Mouse (Mus musculus) embryonic facial prominence, embryonic 13.5 days (tissue): ENCODE measurements around the gene Enox1. TPM values are rescaled to one million over a fixed set of nuclear protein-coding genes. Genes with fewer than 3 reads are reported as not detected.

Experiments used
- ATAC-seq: fragments of 200-750 bp; cut with Nextera tagmentation; 2 replicates; pipeline ENCODE4 v1.8.0; 2017; ENCODE audit warnings: low read depth; ENCODE audit not compliant: insufficient number of reproducible peaks, insufficient read depth, low FRiP score, low TSS enrichment
- H3K27ac ChIP-seq: fragments of 300-500 bp; sonication (generic); 2 replicates; pipeline ENCODE4 v1.5.1; 2015; ENCODE audit warnings: moderate library complexity, mild to moderate bottlenecking, inconsistent platforms
- H3K27me3 ChIP-seq: fragments of 300-500 bp; sonication (generic); 2 replicates; pipeline ENCODE4 v1.6.1; 2015; ENCODE audit warnings: mild to moderate bottlenecking, inconsistent platforms
- H3K36me3 ChIP-seq: fragments of 300-500 bp; sonication (generic); 2 replicates; pipeline ENCODE4 v1.6.1; 2015; ENCODE audit warnings: mild to moderate bottlenecking, inconsistent platforms
- H3K4me1 ChIP-seq: fragments of 300-500 bp; sonication (generic); 2 replicates; pipeline ENCODE4 v1.6.1; 2015; ENCODE audit warnings: inconsistent platforms
- H3K4me2 ChIP-seq: fragments of 300-500 bp; sonication (generic); 2 replicates; pipeline ENCODE4 v1.6.1; 2015; ENCODE audit warnings: moderate library complexity, mild to moderate bottlenecking, inconsistent platforms
- H3K4me3 ChIP-seq: fragments of 300-500 bp; sonication (generic); 2 replicates; pipeline ENCODE4 v1.5.1; 2015; ENCODE audit warnings: mild to moderate bottlenecking, inconsistent platforms
- H3K9ac ChIP-seq: fragments of 300-500 bp; sonication (generic); 2 replicates; pipeline ENCODE4 v1.6.1; 2015; ENCODE audit warnings: mild to moderate bottlenecking, inconsistent platforms
- H3K9me3 ChIP-seq: fragments of 300-500 bp; sonication (generic); 2 replicates; pipeline ENCODE4 v1.6.1; 2016; ENCODE audit warnings: inconsistent platforms
- WGBS: fragments of 180-500 bp; shearing (Covaris S2); methylation state at CpG from one replicate; pipeline ENCODE4 v1.1.7; 2015; ENCODE audit warnings: mixed read lengths; 5-methylcytosine and 5-hydroxymethylcytosine counted together
- polyA plus RNA-seq: library from polyadenylated mRNA; unstranded; fragments of >200 nt; fragmentation: Nextera tagmentation; extraction: Ambion mirVana; gene quantifications from 2 replicates; pipeline ENCODE4 v1.2.1, GENCODE M21; 2015

Enox1 gene
- polyA plus RNA-seq, 1 experiment from 2014 or later: 19.6 TPM

GRCm38 (mm10) chr14:77615201-77615600, 458.6 kb downstream of the Enox1 start:
- H3K9ac ChIP-seq: no peak overlapping the region
- H3K4me3 ChIP-seq: no peak overlapping the region
- 91% methylated on average over 16 of the region's 16 CpGs for whole genome bisulfite sequencing
- no peaks in the 10 kb centered on the region for H3K9me3 ChIP-seq
- H3K4me2 ChIP-seq: no peak overlapping the region
- 0 out of 2 replicates have a peak, but pooled peaks cover 3% of the 10 kb centered on the region for H3K36me3 ChIP-seq
- no peak overlapping the region for H3K27ac ChIP-seq
- peaks cover 21% of the 10 kb centered on the region for H3K4me1 ChIP-seq
- H3K27me3 ChIP-seq: no peaks in the 10 kb centered on the region
- no peak for ATAC-seq

- H3K9me3 ChIP-seq: no peaks in the 10 kb centered on the region
- H3K9ac ChIP-seq: 0 out of 2 replicates have a peak overlapping the region, but pooled peaks have one; percentile 21
Measured at GRCm38 (mm10) chr14:77617250-77617649, 460.7 kb downstream of the Enox1 start.

GRCm38 (mm10) chr14:77618131-77618805, 461.7 kb downstream of the Enox1 start:
- Histone ChIP-seq H3K27me3 (no peaks in the 10 kb centered on the region), H3K4me1 (peaks cover 28% of the 10 kb centered on the region), H3K4me2 (no peak overlapping the region), H3K4me3 (no peak overlapping the region), H3K27ac (no peak overlapping the region), H3K9me3 (no peaks in the 10 kb centered on the region), H3K9ac (no peak overlapping the region), H3K36me3 (0 out of 2 replicates have a peak, but pooled peaks cover 3% of the 10 kb centered on the region)
- 65% methylated on average over 13 of the region's 13 CpGs for WGBS
- ATAC-seq: no peak

More at GRCm38 (mm10) chr14:77617250-77617649, 460.7 kb downstream of the Enox1 start:
- no peak overlapping the region for H3K4me2 ChIP-seq
- ATAC-seq: no peak
- WGBS: 24% methylated on average over 6 of the region's 6 CpGs
- H3K4me1 ChIP-seq: peaks cover 28% of the 10 kb centered on the region
- no peaks in the 10 kb centered on the region for H3K27me3 ChIP-seq
- H3K36me3 ChIP-seq: 0 out of 2 replicates have a peak, but pooled peaks cover 3% of the 10 kb centered on the region
- H3K27ac ChIP-seq: no peak overlapping the region
- no peak overlapping the region for H3K4me3 ChIP-seq

- no peak overlapping the region for H3K27ac ChIP-seq
- no peak overlapping the region for H3K4me2 ChIP-seq
- H3K9ac ChIP-seq: no peak overlapping the region
- H3K27me3 ChIP-seq: no peaks in the 10 kb centered on the region
- peaks cover 24% of the 10 kb centered on the region for H3K4me1 ChIP-seq
- H3K4me3 ChIP-seq: no peak overlapping the region
- 60% methylated on average over 4 of the region's 4 CpGs for WGBS
- ATAC-seq: no peak
- H3K9me3 ChIP-seq: no peaks in the 10 kb centered on the region
- no peaks in the 10 kb centered on the region for H3K36me3 ChIP-seq
Measured at GRCm38 (mm10) chr14:77621473-77622264, 465.1 kb downstream of the Enox1 start.

- H3K9ac ChIP-seq: no peak overlapping the region
- no peak overlapping the region for H3K4me2 ChIP-seq
Measured at GRCm38 (mm10) chr14:77626557-77627507, 470.3 kb downstream of the Enox1 start.

GRCm38 (mm10) chr14:77632466-77633171, 476.1 kb downstream of the Enox1 start:
- 80% methylated on average over 10 of the region's 10 CpGs for WGBS
- Histone ChIP-seq H3K4me1 (peaks cover 54% of the 10 kb centered on the region), H3K9ac (no peak overlapping the region), H3K4me2 (no peak overlapping the region), H3K36me3 (no peaks in the 10 kb centered on the region), H3K27me3 (peaks cover 5% of the 10 kb centered on the region; the same call in 1 of the 2 replicates), H3K9me3 (no peaks in the 10 kb centered on the region), H3K27ac (peak overlapping the region; percentile 52), H3K4me3 (no peak overlapping the region)
- no peak for ATAC-seq

More at GRCm38 (mm10) chr14:77626557-77627507, 470.3 kb downstream of the Enox1 start:
- Histone ChIP-seq H3K4me1 (peaks cover 18% of the 10 kb centered on the region), H3K27ac (no peak overlapping the region), H3K36me3 (no peaks in the 10 kb centered on the region), H3K9me3 (no peaks in the 10 kb centered on the region), H3K4me3 (no peak overlapping the region), H3K27me3 (peaks cover 4% of the 10 kb centered on the region; the same call in 1 of the 2 replicates)
- no peak for ATAC-seq
- WGBS: 55% methylated on average over 12 of the region's 12 CpGs

GRCm38 (mm10) chr14:77633172-77633542, 476.6 kb downstream of the Enox1 start:
- no peak overlapping the region for H3K9ac ChIP-seq
- H3K4me3 ChIP-seq: no peak overlapping the region
- no peaks in the 10 kb centered on the region for H3K9me3 ChIP-seq
- peak overlapping the region; percentile 52 for H3K27ac ChIP-seq
- WGBS: 37% methylated on average over 2 of the region's 2 CpGs
- peaks cover 5% of the 10 kb centered on the region; the same call in 1 of the 2 replicates for H3K27me3 ChIP-seq
- no peaks in the 10 kb centered on the region for H3K36me3 ChIP-seq
- H3K4me2 ChIP-seq: no peak overlapping the region
- no peak for ATAC-seq
- H3K4me1 ChIP-seq: peaks cover 54% of the 10 kb centered on the region

GRCm38 (mm10) chr14:77636931-77637330, 480.4 kb downstream of the Enox1 start:
- H3K27ac ChIP-seq: no peak overlapping the region
- no peaks in the 10 kb centered on the region for H3K36me3 ChIP-seq
- H3K9me3 ChIP-seq: no peaks in the 10 kb centered on the region
- H3K4me2 ChIP-seq: no peak overlapping the region
- H3K4me1 ChIP-seq: peaks cover 43% of the 10 kb centered on the region
- WGBS: 20% methylated on average over 6 of the region's 6 CpGs
- H3K27me3 ChIP-seq: no peaks in the 10 kb centered on the region
- no peak overlapping the region for H3K4me3 ChIP-seq
- no peak for ATAC-seq
- H3K9ac ChIP-seq: no peak overlapping the region

- no peak overlapping the region for H3K27ac ChIP-seq
- no peak overlapping the region for H3K4me3 ChIP-seq
- H3K36me3 ChIP-seq: no peaks in the 10 kb centered on the region
- no peak overlapping the region for H3K9ac ChIP-seq
- WGBS: 43% methylated on average over 3 of the region's 3 CpGs
- peaks cover 38% of the 10 kb centered on the region for H3K4me1 ChIP-seq
- no peaks in the 10 kb centered on the region for H3K27me3 ChIP-seq
- no peak for ATAC-seq
- no peaks in the 10 kb centered on the region for H3K9me3 ChIP-seq
- no peak overlapping the region for H3K4me2 ChIP-seq
Measured at GRCm38 (mm10) chr14:77638148-77638547, 481.6 kb downstream of the Enox1 start.

GRCm38 (mm10) chr14:77638616-77639015, 482.1 kb downstream of the Enox1 start:
- no peak overlapping the region for H3K4me3 ChIP-seq
- no peak for ATAC-seq
- H3K27me3 ChIP-seq: no peaks in the 10 kb centered on the region
- H3K4me1 ChIP-seq: peaks cover 33% of the 10 kb centered on the region
- 74% methylated on average over 3 of the region's 3 CpGs for WGBS
- H3K36me3 ChIP-seq: no peaks in the 10 kb centered on the region
- no peak overlapping the region for H3K9ac ChIP-seq
- H3K9me3 ChIP-seq: no peaks in the 10 kb centered on the region
- no peak overlapping the region for H3K4me2 ChIP-seq
- no peak overlapping the region for H3K27ac ChIP-seq
